Mouse (Mus musculus) heart, embryonic 11.5 days (tissue): ENCODE measurements around the gene Serpina3c. TPM values are rescaled to one million over a fixed set of nuclear protein-coding genes. Genes with fewer than 3 reads are reported as not detected.

Experiments
- ATAC-seq: fragments of 200-750 bp; cut with Nextera tagmentation; replicated peaks from 2 replicates; pipeline ENCODE4 v1.8.0; 2017; ENCODE audit warnings: moderate library complexity; ENCODE audit not compliant: insufficient number of reproducible peaks, low FRiP score, low TSS enrichment
- H3K27ac ChIP-seq: fragments of 300-500 bp; sonication (generic); 2 replicates; pipeline ENCODE4 v1.5.1; 2014; ENCODE audit warnings: mild to moderate bottlenecking, low read depth, low read length
- H3K27me3 ChIP-seq: fragments of 300-500 bp; sonication (generic); 2 replicates; pipeline ENCODE4 v1.6.1; 2014; ENCODE audit warnings: mild to moderate bottlenecking, low read length, mixed read lengths; ENCODE audit not compliant: control insufficient read depth, insufficient read depth
- H3K36me3 ChIP-seq: fragments of 300-500 bp; sonication (generic); 2 replicates; pipeline ENCODE4 v1.6.1; 2014; ENCODE audit warnings: mild to moderate bottlenecking, low read length, moderate library complexity, mixed read lengths; ENCODE audit not compliant: control insufficient read depth, insufficient read depth
- H3K4me1 ChIP-seq: fragments of 300-500 bp; sonication (generic); 2 replicates; pipeline ENCODE4 v1.6.1; 2014; ENCODE audit warnings: low read length; ENCODE audit not compliant: control insufficient read depth, insufficient read depth
- H3K4me2 ChIP-seq: fragments of 300-500 bp; sonication (generic); 2 replicates; pipeline ENCODE4 v1.6.1; 2014; ENCODE audit warnings: mild to moderate bottlenecking, moderate library complexity
- H3K4me3 ChIP-seq: fragments of 300-500 bp; sonication (generic); 2 replicates; pipeline ENCODE4 v1.5.1; 2014; ENCODE audit warnings: low read depth, low read length
- H3K9ac ChIP-seq: fragments of 300-500 bp; sonication (generic); 2 replicates; pipeline ENCODE4 v1.6.1; 2014; ENCODE audit warnings: mild to moderate bottlenecking, low read depth, low read length, moderate library complexity
- H3K9me3 ChIP-seq: fragments of 300-500 bp; sonication (generic); replicated peaks from 2 replicates; pipeline ENCODE4 v1.6.1; 2016; ENCODE audit warnings: low read length; ENCODE audit not compliant: control insufficient read depth
- WGBS: fragments of 180-500 bp; shearing (Covaris S2); extraction: QIAGEN DNeasy Blood & Tissue Kit; methylation state at CpG from one replicate; pipeline ENCODE4 v1.1.7; 2014; ENCODE audit not compliant: insufficient replicate concordance; 5-methylcytosine and 5-hydroxymethylcytosine counted together
- polyA plus RNA-seq: library from polyadenylated mRNA; unstranded; fragments of >200 nt; fragmentation: Nextera tagmentation; extraction: Ambion mirVana; gene quantifications from 2 replicates; pipeline ENCODE4 v1.2.1, GENCODE M21; 2014

The Serpina3c gene
- polyA plus RNA-seq, 1 experiment from 2014 or later = not detected

DNA sequence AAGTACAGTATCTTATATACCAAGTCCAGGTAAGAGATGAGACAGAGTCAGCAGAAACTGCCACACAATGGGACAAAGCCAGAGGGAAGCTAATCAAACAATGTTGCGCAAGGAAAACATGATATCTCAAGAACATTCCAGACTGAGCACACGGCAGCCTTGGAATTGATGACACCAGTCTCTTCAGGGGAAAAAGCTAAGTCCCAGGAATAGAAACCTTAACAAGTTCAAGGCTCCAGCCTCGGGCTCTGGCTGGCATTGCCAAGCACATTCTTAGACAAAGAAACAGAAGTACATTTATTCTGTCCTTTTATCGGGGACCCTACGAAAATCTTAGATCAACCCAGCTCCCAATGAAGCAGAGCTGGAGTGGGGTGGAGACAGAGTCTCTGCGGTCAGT lies 52.9 kb downstream of the Serpina3c start, which contains the start of gene Serpina5:
Gene Serpina5 (plus strand): TSS at position 346 of the 400 bp plus-strand sequence.
- H3K4me1 ChIP-seq = no peaks in the 10 kb centered on the region
- H3K4me3 ChIP-seq = no peak within 1 kb of the TSS
- no peak within 1 kb of the TSS for H3K27ac ChIP-seq
- no peak within 1 kb of the TSS for H3K9ac ChIP-seq
- H3K9me3 ChIP-seq = no peaks in the 10 kb centered on the region
- no peaks in the 10 kb centered on the region for H3K36me3 ChIP-seq
- no peak within 1 kb of the TSS for H3K4me2 ChIP-seq
- H3K27me3 ChIP-seq = no peaks in the 10 kb centered on the region
- WGBS = 76% methylated on average over 6 of the region's 6 CpGs
- no peak for ATAC-seq

Other genes with a start within 250 kb of the Serpina3c start
- 0.23 and 0.87 TPM in 2 replicates for gene Serpina1c, start 249.0 kb downstream of the Serpina3c start, polyA plus RNA-seq
- 0.42 TPM in 1 of 2 replicates, not detected in the other for gene Serpina1e, start 194.9 kb downstream of the Serpina3c start, polyA plus RNA-seq
- gene Serpina11, start 163.9 kb downstream of the Serpina3c start, polyA plus RNA-seq = 0.16 TPM in 1 of 2 replicates, not detected in the other
- 0.04 and 0.21 TPM in 2 replicates for gene Serpina9, start 140.1 kb downstream of the Serpina3c start, polyA plus RNA-seq
- gene Serpina12, start 109.4 kb downstream of the Serpina3c start, polyA plus RNA-seq = 0.10 TPM in 1 of 2 replicates, not detected in the other
- gene Serpina5, start 52.8 kb downstream of the Serpina3c start, polyA plus RNA-seq = not detected in 2 replicates
- gene Serpina3a, start 41.1 kb downstream of the Serpina3c start, polyA plus RNA-seq = not detected in 2 replicates
- 0.17 and 0.55 TPM in 2 replicates for gene Serpina3b, start 25.9 kb downstream of the Serpina3c start, polyA plus RNA-seq
- not detected in 2 replicates for gene Serpina3f, start 60.7 kb upstream of the Serpina3c start, polyA plus RNA-seq
- gene Serpina3g, start 82.4 kb upstream of the Serpina3c start, polyA plus RNA-seq = 1.0 and 1.1 TPM in 2 replicates
- not detected in 2 replicates for gene Serpina3i, start 109.3 kb upstream of the Serpina3c start, polyA plus RNA-seq
- gene Serpina3j, start 160.7 kb upstream of the Serpina3c start, polyA plus RNA-seq = not detected in 2 replicates
- gene Serpina3k, start 184.6 kb upstream of the Serpina3c start, polyA plus RNA-seq = not detected in 2 replicates
- not detected in 2 replicates for gene Serpina3m, start 184.6 kb upstream of the Serpina3c start, polyA plus RNA-seq